Mouse (Mus musculus): ENCODE measurements around the gene Med26. TPM values are rescaled to one million over a fixed set of nuclear protein-coding genes. Genes with fewer than 3 reads are reported as not detected.

The Med26 gene
- total RNA-seq (2023; ENCODE audit: inconsistent age), result 18.7 to 21.2 TPM (median 19.7 TPM) in 4 replicates

DNA sequence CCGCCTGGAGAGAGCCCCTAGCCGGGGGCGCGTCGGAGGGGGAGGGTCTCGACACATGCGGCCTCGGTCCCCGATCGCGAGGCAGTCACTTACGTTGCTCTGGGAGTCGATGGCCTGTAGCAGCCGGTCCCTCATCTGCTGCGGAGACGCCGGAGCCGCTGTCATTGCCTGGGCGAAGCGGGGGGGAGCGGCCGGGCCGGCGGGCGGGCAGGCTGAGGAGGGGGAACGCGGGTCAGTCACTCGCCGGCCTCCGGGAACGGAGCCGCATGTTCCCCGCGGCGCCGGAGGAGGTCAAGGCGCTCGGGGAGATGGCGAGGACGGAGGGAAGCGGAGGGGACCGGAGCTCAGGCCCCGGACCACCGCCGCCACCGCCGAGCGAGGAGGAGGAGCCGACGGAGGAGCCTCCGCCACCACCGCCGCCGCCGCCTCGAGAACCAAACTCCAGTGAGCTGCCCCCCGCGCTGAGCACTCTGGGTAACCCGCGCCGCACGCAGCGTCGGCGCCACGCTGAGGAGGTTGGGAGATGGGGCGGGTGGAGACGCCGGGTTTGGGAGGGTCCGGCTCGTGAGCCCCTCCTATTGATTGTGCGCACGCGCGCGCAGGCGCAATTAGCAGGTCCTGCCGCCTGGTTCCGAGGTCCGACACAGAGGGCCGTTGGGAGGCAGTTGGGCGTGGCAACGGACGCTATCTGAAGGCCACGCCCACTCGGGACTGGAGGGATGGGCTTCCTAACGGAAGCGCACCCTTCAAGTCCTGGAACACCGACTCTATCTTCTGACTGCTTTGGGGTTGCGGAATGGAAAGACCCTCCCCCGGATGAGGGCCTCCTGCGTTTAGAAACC is at the start of gene Med26:
Med26 (minus strand) TSS at position 469 of the 842 bp plus-strand sequence.

GRCm38 (mm10) chr8:72571611-72572473 is 23.8 kb upstream of the Med26 start, which contains the start of gene Tmem38a:
TSS of gene Tmem38a (plus strand) at chr8:72572055.

GRCm38 (mm10) chr8:72570633-72571610 is 22.9 kb upstream of the Med26 start, which contains the start of gene Smim7:
TSS of gene Smim7 (minus strand) at chr8:72571088.

DNA sequence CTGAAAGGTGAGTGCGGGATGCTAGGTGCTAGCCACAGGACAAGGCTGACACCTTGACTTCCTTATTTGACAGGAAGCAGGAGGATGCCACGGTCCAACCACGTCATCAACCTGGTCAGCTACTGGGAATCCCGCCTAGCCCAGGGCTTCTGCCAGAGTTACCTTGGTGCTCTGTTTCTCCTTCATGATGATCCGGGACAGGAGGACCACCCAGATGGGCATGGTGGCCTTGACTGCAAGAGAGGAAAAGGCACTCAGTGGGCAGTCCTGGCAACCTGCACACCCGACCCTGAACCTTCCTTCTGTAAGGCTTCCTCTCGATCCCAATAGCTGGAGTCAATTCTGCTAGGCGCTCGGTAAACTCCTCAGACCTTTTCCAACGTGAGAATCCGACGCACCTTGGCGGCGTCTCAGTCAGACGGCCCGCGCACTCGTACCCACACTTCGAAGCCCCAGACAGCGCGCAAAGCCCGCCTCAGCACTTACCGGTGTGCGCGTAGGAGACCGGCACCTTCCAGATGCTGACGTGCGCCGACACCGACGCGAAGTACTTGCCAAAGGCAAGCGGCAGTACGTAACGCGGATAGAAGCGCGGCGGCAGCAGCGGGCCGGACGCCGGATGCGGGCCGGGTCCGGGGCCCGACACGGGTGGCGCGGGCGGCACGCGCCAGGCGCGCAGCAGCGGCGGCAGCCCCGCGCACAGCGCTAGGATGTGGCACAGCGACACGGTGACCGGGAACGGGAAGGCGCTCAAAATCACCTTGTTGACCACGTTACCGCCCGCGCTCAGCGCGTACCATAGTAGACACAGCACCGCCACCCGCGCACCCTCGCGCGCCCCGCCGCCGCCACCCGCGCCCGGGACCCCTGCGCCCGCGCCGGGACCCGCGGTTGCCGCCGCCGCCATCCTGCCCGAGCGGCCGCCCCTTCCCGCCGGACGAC is 56.1 kb downstream of the Med26 start, which contains the start of gene Slc35e1:
Slc35e1 (minus strand) TSS at position 935 of the 942 bp plus-strand sequence.

DNA sequence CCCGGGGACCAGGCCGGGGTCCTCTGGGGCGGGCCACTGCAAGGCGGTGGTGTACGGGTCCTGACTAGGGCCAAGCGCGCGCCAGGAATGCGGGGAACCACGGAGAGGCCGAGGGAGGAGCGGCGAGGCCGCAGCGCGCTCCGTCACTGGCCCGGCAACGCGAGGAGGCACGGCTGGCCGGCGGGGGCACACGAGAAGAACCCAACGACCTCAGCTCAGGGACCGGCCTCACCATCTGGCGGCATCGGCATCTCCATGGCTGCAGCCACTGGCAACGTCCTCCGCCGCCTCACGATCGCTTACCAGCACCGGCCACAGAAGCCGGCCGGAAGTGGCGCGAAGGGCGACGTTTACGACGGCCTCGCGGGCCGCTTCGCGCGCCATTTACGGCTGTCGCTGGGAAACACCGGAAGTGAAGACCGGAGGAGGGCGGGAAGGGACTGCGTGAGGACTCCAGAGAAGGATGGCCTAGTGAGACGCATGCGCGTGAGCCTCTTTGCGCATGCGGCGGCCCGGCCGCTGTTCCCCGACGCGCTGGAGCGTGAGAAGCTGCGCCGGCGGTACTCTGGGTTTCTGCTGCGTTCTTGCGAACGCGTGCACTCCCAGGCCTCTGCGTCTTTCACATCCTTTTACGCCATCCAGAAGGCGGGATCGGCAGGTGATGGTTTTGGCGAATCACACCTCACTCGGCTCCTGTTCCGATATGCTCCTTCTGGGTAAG is 73.1 kb downstream of the Med26 start, which contains the start of gene Cherp:
Cherp (minus strand) TSS at position 401 of the 721 bp plus-strand sequence.

Other genes with a start within 250 kb of the Med26 start
- gene Gm10282, start 243.0 kb downstream of the Med26 start, total RNA-seq (2023; ENCODE audit: inconsistent age), result 19.0 to 25.5 TPM (median 21.6 TPM) in 4 replicates
- 3,310 to 3,828 TPM (median 3,617 TPM) in 4 replicates for gene Klf2, start 229.2 kb downstream of the Med26 start, total RNA-seq (2023; ENCODE audit: inconsistent age)
- gene Eps15l1, start 126.8 kb downstream of the Med26 start, total RNA-seq (2023; ENCODE audit: inconsistent age), result 89.0 to 108 TPM (median 102 TPM) in 4 replicates
- gene Calr3, start 104.4 kb downstream of the Med26 start, total RNA-seq (2023; ENCODE audit: inconsistent age), result 0.39 to 0.51 TPM in 2 of 4 replicates, not detected in the others
- 28.2 to 37.2 TPM (median 35.7 TPM) in 4 replicates for gene 1700030K09Rik, start 104.4 kb downstream of the Med26 start, total RNA-seq (2023; ENCODE audit: inconsistent age)
- gene Cherp, start 73.0 kb downstream of the Med26 start, total RNA-seq (2023; ENCODE audit: inconsistent age), result 118 to 152 TPM (median 126 TPM) in 4 replicates
- gene Slc35e1, start 55.7 kb downstream of the Med26 start, total RNA-seq (2023; ENCODE audit: inconsistent age), result 63.5 to 70.0 TPM (median 67.4 TPM) in 4 replicates
- 156 to 184 TPM (median 168 TPM) in 4 replicates for gene Smim7, start 22.8 kb upstream of the Med26 start, total RNA-seq (2023; ENCODE audit: inconsistent age)
- gene Tmem38a, start 23.8 kb upstream of the Med26 start, total RNA-seq (2023; ENCODE audit: inconsistent age), result 0.87 to 3.3 TPM (median 0.96 TPM) in 4 replicates
- gene Nwd1, start 98.4 kb upstream of the Med26 start, total RNA-seq (2023; ENCODE audit: inconsistent age), result 0.06 TPM in 1 of 4 replicates, not detected in the others
- gene Sin3b, start 175.0 kb upstream of the Med26 start, total RNA-seq (2023; ENCODE audit: inconsistent age), result 142 to 155 TPM (median 143 TPM) in 4 replicates
- gene F2rl3, start 213.6 kb upstream of the Med26 start, total RNA-seq (2023; ENCODE audit: inconsistent age), result 0.57 to 1.4 TPM (median 0.98 TPM) in 4 replicates

All from B cell, adult (primary cell).